Mouse (Mus musculus) lung, postnatal 0 days (tissue): Measurements from ENCODE around the gene Utf1.

Experiments used
- CTCF ChIP-seq: IDR thresholded peaks from 2 replicates; pipeline ENCODE4 v1.5.1; 2016; ENCODE audit warnings: antibody characterized with exemption, mild to moderate bottlenecking
- EP300 ChIP-seq: IDR thresholded peaks from 2 replicates; pipeline ENCODE4 v1.6.1; 2016; ENCODE audit warnings: antibody characterized with exemption, mild to moderate bottlenecking, control low read depth

DNA sequence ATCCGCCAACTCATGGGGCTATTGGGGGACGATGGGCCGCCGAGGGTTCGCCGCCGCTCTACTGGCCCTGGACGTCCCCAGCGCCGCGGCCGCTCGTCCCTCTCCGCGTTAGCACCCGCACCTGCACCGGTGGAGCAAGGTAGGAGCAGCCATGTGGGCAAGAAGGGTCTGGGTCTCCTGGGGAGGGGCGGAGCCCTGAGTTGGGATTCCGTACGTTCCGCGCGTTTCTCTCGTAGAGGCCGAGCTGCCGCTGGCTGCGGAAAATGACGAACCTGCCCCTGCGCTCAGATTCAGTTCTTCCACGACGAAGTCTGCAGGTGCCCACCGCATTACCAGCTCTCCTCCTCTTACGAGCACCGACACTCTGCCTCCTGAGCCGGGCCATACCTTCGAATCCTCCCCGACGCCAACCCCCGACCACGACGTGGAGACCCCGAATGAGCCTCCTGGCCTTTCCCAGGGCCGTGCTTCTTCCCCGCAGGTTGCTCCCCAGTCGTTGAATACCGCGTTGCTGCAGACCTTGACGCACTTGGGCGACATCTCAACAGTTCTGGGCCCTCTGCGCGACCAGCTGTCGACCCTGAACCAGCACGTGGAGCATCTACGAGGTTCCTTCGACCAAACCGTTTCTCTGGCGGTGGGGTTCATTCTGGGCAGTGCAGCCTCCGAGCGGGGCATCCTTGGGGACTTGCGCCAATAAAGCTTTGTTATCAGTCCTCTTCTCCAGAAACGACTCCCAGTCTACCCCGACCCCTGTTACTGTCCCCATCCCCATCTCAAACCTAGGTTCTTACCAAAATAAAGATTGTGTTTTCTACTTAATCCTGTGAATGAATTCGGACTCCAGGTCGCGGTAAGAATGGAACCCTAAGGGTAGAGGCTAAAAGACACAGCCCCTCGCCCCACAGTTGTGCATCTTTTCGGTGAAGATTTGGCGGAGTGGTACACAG is 977 bp downstream of the Utf1 start:
- TF ChIP-seq CTCF (no peak), EP300 (no peak)
